Comparison of ENCODE assay signal across 7 mouse cellular contexts in the genomic region with DNA sequence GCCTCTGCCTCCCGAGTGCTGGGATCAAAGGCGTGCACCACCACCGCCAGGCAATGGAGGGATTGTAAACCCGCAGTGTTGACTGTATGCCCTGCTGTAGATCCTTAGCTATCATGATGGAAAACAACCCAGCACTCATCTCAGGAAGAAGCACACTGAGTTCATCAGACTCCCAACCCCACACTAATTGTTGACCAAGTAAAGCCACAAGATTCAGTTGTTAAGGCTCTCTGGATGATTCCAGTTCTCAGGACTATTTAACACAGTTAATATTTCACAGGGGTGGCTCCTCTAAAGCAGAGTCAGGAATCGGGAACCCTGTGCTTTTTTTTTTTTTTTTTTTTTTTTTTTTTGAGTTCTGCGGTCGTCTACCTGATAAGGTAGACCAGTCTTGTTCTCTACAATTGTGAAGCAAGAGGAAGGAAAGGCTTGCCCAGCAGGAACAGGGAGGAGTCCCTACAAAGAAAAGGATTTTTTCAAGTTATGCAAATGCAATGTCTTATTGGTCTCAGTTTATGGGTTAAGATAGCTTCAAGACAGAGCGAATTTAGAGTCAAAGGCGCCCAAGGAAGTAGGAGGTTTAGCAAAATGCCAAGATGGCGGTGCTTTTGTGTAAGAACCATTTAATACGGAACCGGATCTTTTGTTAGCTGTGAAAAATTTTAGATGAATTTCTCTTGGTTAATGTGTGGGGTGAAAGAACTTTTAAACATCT. TPM values are rescaled to one million over a fixed set of nuclear protein-coding genes. Genes with fewer than 3 reads are reported as not detected.
DNase-seq lines count a peak whose midpoint lies in the region; ATAC-seq and TF ChIP-seq lines count a peak whose summit lies in the region.

No protein-coding gene starts in this region.

- H3K36me3 ChIP-seq in forebrain, embryonic 12.5 days (replicated peaks) = no peaks in the 10 kb centered on the region
- H3K36me3 ChIP-seq in midbrain, postnatal 0 days (ENCODE audit: insufficient read depth, low read length) = no peaks in the 10 kb centered on the region

- no peak overlapping the region for H3K27ac ChIP-seq in forebrain, embryonic 12.5 days
- no peak overlapping the region for H3K27ac ChIP-seq in midbrain, postnatal 0 days (ENCODE audit: low read depth, low read length)

- H3K4me3 ChIP-seq in forebrain, embryonic 12.5 days (replicated peaks) = peak overlapping the region; percentile 53
- peak overlapping the region; percentile 66 for H3K4me3 ChIP-seq in midbrain, postnatal 0 days (ENCODE audit: low read depth, low read length)

- peaks cover 70% of the 10 kb centered on the region for H3K27me3 ChIP-seq in forebrain, embryonic 12.5 days
- peaks cover 20% of the 10 kb centered on the region for H3K27me3 ChIP-seq in midbrain, postnatal 0 days (ENCODE audit: insufficient read depth, low read length)

- peak; percentile 10 for DNase-seq in thymus, postnatal 0 days (ENCODE audit: low spot score)
- DNase-seq in thymus, postnatal 10 days (ENCODE audit: low spot score in 2 of 2) = no peak
- peak; percentile 70 for DNase-seq in kidney, postnatal 14 days
- no peak for DNase-seq in midbrain, postnatal 0 days (ENCODE audit: low spot score)
- no peak for DNase-seq in frontal cortex, postnatal 36 days (ENCODE audit: low spot score in 2 of 2)
- DNase-seq in gastrocnemius, postnatal 10 days = no peak

- H3K4me1 ChIP-seq in forebrain, embryonic 12.5 days = peaks cover 34% of the 10 kb centered on the region
- H3K4me1 ChIP-seq in midbrain, postnatal 0 days (ENCODE audit: insufficient read depth, low read length) = peaks cover 8% of the 10 kb centered on the region; the same call in 1 of the 2 replicates

- no peak overlapping the region for H3K9ac ChIP-seq in forebrain, embryonic 12.5 days
- H3K9ac ChIP-seq in midbrain, postnatal 0 days (replicated peaks; ENCODE audit: low read length, poor library complexity, severe bottlenecking) = no peak overlapping the region

- ATAC-seq in forebrain, embryonic 12.5 days (ENCODE audit: low FRiP score) = no peak
- ATAC-seq in midbrain, postnatal 0 days (ENCODE audit: low FRiP score) = no peak

- TF ChIP-seq CTCF in midbrain, postnatal 0 days (IDR thresholded peaks at IDR 0.05) = no peak

- 51% methylated on average over 12 of the region's 12 CpGs for WGBS in forebrain, embryonic 12.5 days
- 48% methylated on average over 12 of the region's 12 CpGs for WGBS in midbrain, postnatal 0 days

- H3K4me2 ChIP-seq in forebrain, embryonic 12.5 days = peak overlapping the region; percentile 90
- peak overlapping the region; percentile 94 for H3K4me2 ChIP-seq in midbrain, postnatal 0 days (ENCODE audit: low read depth, low read length, poor library complexity, severe bottlenecking)

- H3K9me3 ChIP-seq in forebrain, embryonic 12.5 days = no peaks in the 10 kb centered on the region
- H3K9me3 ChIP-seq in midbrain, postnatal 0 days (ENCODE audit: low read length) = no peaks in the 10 kb centered on the region

RNA-seq across cellular contexts. Expression of a gene that starts 1.1 kb away (rescaled TPM):
- 2.7 and 2.8 TPM in 2 replicates for polyA plus RNA-seq in thymus, postnatal 0 days (2015; fragmentation: Nextera tagmentation; extraction: Ambion mirVana)
- polyA plus RNA-seq in forebrain, embryonic 12.5 days (2016; fragmentation: Nextera tagmentation; extraction: Ambion mirVana) = 1.2 and 1.4 TPM in 2 replicates
- total RNA-seq in midbrain, postnatal 0 days (2014; rRNA removed) = 13.8 and 14.7 TPM in 2 replicates
- 6.3 and 7.4 TPM in 2 replicates for polyA plus RNA-seq in midbrain, postnatal 0 days (2015; fragmentation: Nextera tagmentation; extraction: Ambion mirVana)
- total RNA-seq in gastrocnemius, postnatal 10 days (2021) = 10 to 100 TPM; 50.4 to 83.1 TPM

Comparison
In these comparisons a context has a peak if more than half of its experiments do, and no peak if none do; other contexts are left out.
1. DNase-seq: peak in thymus, postnatal 0 days (single experiment) and kidney, postnatal 14 days (single experiment); none in thymus, postnatal 10 days (0 of 2), midbrain, postnatal 0 days (single experiment), frontal cortex, postnatal 36 days (0 of 2) and gastrocnemius, postnatal 10 days (single experiment).